ENCODE assay signal across 10 mouse cellular contexts in genomic region chr13:63246332-63246940, GRCm38 (mm10).
A peak's percentile ranks its signal among the peaks of the same experiment; 100 is the strongest.
DNase-seq lines count a peak whose midpoint lies in the region; ATAC-seq lines count a peak whose summit lies in the region.
"Had no signal": no experiment of that assay in that cellular context is flagged by ENCODE, and none has a peak within 500 bp of the region (broad histone marks: within the 10 kb centered on the region; RNA-seq: fewer than 3 reads in every experiment).

No protein-coding gene starts in this region.

- DNase-seq in adrenal gland, adult 2 months = peak; percentile 51
- no peak for DNase-seq in adrenal gland, postnatal 10 days
- peak; percentile 52 to 71 for DNase-seq in lung, adult 18-20 months
- DNase-seq in lung, postnatal 36 days = no peak
- no peak for DNase-seq in right cerebral cortex, postnatal 14 days
- DNase-seq: retina, postnatal 1 day had no signal

- peaks cover 29% of the 10 kb centered on the region for H3K4me1 ChIP-seq in hindbrain, embryonic 13.5 days (replicated peaks)

- H3K4me2 ChIP-seq in hindbrain, embryonic 13.5 days = no peak overlapping the region
- H3K4me2 ChIP-seq: liver, embryonic 15.5 days had no signal

- H3K9me3 ChIP-seq in hindbrain, embryonic 13.5 days = no peaks in the 10 kb centered on the region
- H3K9me3 ChIP-seq: liver, embryonic 15.5 days had no signal

- no peaks in the 10 kb centered on the region for H3K27me3 ChIP-seq in hindbrain, embryonic 13.5 days
- H3K27me3 ChIP-seq: liver, embryonic 15.5 days had no signal

- no peaks in the 10 kb centered on the region for H3K36me3 ChIP-seq in hindbrain, embryonic 13.5 days

- H3K4me3 ChIP-seq in hindbrain, embryonic 13.5 days = no peak overlapping the region
- H3K4me3 ChIP-seq: liver, embryonic 15.5 days had no signal

- ATAC-seq in granulocyte monocyte progenitor cell, adult 5-6 weeks (replicated peaks; ENCODE audit: poor library complexity, severe bottlenecking) = peak; percentile 20; the same call in 1 of the 2 replicates
- 0 out of 2 replicates have a peak, but pooled peaks have one; percentile 8 for ATAC-seq in megakaryocyte progenitor cell, adult 5-6 weeks (replicated peaks; ENCODE audit: poor library complexity)
- no peak for ATAC-seq in hindbrain, embryonic 13.5 days (ENCODE audit: low FRiP score)

- 85% methylated on average over 12 of the region's 12 CpGs for WGBS in hindbrain, embryonic 13.5 days

- no peak overlapping the region for H3K9ac ChIP-seq in hindbrain, embryonic 13.5 days
- H3K9ac ChIP-seq: liver, embryonic 15.5 days had no signal

- no peak overlapping the region for H3K27ac ChIP-seq in hindbrain, embryonic 13.5 days
- H3K27ac ChIP-seq: liver, embryonic 15.5 days had no signal

Comparison
In these comparisons a context has a peak if more than half of its experiments do, and no peak if none do; other contexts are left out.
1. DNase-seq: peak in adrenal gland, adult 2 months (single experiment) and lung, adult 18-20 months (2 of 2); none in adrenal gland, postnatal 10 days (single experiment), lung, postnatal 36 days (single experiment) and right cerebral cortex, postnatal 14 days (single experiment).